Mouse (Mus musculus) hindbrain, embryonic 11.5 days (tissue): Measurements from ENCODE around the gene Lce1l. TPM values are rescaled to one million over a fixed set of nuclear protein-coding genes. Genes with fewer than 3 reads are reported as not detected.

Source experiments
- ATAC-seq: fragments of 200-750 bp; cut with Nextera tagmentation; 2 replicates; pipeline ENCODE4 v1.8.0; 2017; ENCODE audit warnings: mild to moderate bottlenecking, moderate TSS enrichment, moderate library complexity; ENCODE audit not compliant: low FRiP score
- DNase-seq: peaks from one replicate; pipeline ENCODE4 v3.0.0-alpha.2; 2015; ENCODE audit warnings: low spot score
- H3K27ac ChIP-seq: fragments of 300-500 bp; sonication (generic); 2 replicates; pipeline ENCODE4 v1.5.1; 2014; ENCODE audit warnings: mild to moderate bottlenecking, low read depth, low read length
- H3K27me3 ChIP-seq: fragments of 300-500 bp; sonication (generic); 2 replicates; pipeline ENCODE4 v1.6.1; 2014; ENCODE audit warnings: mild to moderate bottlenecking, low read length, moderate library complexity, mixed read lengths; ENCODE audit not compliant: control insufficient read depth, insufficient read depth
- H3K36me3 ChIP-seq: fragments of 300-500 bp; sonication (generic); 2 replicates; pipeline ENCODE4 v1.6.1; 2014; ENCODE audit warnings: mild to moderate bottlenecking, low read length, moderate library complexity, mixed read lengths; ENCODE audit not compliant: control insufficient read depth, insufficient read depth
- H3K4me1 ChIP-seq: fragments of 300-500 bp; sonication (generic); replicated peaks from 2 replicates; pipeline ENCODE4 v1.6.1; 2014; ENCODE audit warnings: low read length, mixed read lengths; ENCODE audit not compliant: control insufficient read depth, insufficient read depth
- H3K4me2 ChIP-seq: fragments of 300-500 bp; sonication (generic); replicated peaks from 2 replicates; pipeline ENCODE4 v1.6.1; 2014; ENCODE audit warnings: mild to moderate bottlenecking, low read depth, low read length
- H3K4me3 ChIP-seq: fragments of 300-500 bp; sonication (generic); 2 replicates; pipeline ENCODE4 v1.5.1; 2014; ENCODE audit warnings: low read depth, low read length
- H3K9ac ChIP-seq: fragments of 300-500 bp; sonication (generic); 2 replicates; pipeline ENCODE4 v1.6.1; 2014; ENCODE audit warnings: low read depth, low read length
- H3K9me3 ChIP-seq: fragments of 300-500 bp; sonication (generic); 2 replicates; pipeline ENCODE4 v1.6.1; 2016; ENCODE audit warnings: low read length; ENCODE audit not compliant: control insufficient read depth
- polyA plus RNA-seq: library from polyadenylated mRNA; unstranded; fragments of >200 nt; fragmentation: Nextera tagmentation; extraction: Ambion mirVana; gene quantifications from 2 replicates; pipeline ENCODE4 v1.2.1, GENCODE M21; 2014

Gene Lce1l
- polyA plus RNA-seq, 1 experiment from 2014 or later = not detected

DNA sequence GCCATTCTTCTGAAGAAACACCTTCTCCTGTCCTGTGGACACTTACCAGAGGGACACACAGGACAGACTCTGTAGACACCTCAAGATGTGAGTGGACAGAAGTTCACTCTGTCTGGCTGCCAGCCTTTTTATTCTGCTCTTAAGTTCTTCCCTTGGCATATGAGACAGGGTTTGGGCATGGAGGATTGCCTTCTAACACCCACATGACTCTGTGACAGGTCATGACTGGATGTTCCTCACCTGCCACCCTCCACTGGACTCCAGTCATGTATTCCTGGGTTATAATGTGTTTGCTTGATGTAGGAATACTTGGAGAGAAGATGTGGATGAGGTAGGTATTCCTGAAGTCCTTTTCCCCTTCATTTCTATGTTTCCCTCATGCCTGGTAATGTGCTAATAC lies 43.3 kb downstream of the Lce1l start, which contains the start of gene Lce1k:
TSS of gene Lce1k (minus strand) at position 101 of the 400 bp plus-strand sequence.
- H3K36me3 ChIP-seq = no peaks in the 10 kb centered on the region
- H3K27me3 ChIP-seq = no peaks in the 10 kb centered on the region
- H3K4me3 ChIP-seq = no peak within 1 kb of the TSS
- ATAC-seq (no peak), DNase-seq (no peak)
- H3K27ac ChIP-seq = no peak within 1 kb of the TSS
- H3K9ac ChIP-seq = no peak within 1 kb of the TSS
- no peak within 1 kb of the TSS for H3K4me2 ChIP-seq
- no peaks in the 10 kb centered on the region for H3K9me3 ChIP-seq
- H3K4me1 ChIP-seq = no peaks in the 10 kb centered on the region

Other genes with a start within 250 kb of the Lce1l start
- gene 2210017I01Rik, start 243.8 kb downstream of the Lce1l start, polyA plus RNA-seq = not detected in 2 replicates
- gene Lce6a, start 229.6 kb downstream of the Lce1l start, polyA plus RNA-seq = not detected in 2 replicates
- gene Lce1a1, start 203.0 kb downstream of the Lce1l start, polyA plus RNA-seq = not detected in 2 replicates
- gene Lce1b, start 194.4 kb downstream of the Lce1l start, polyA plus RNA-seq = not detected in 2 replicates
- gene Lce1a2, start 181.0 kb downstream of the Lce1l start, polyA plus RNA-seq = not detected in 2 replicates
- gene Lce1c, start 172.0 kb downstream of the Lce1l start, polyA plus RNA-seq = not detected in 2 replicates
- gene Lce1d, start 164.1 kb downstream of the Lce1l start, polyA plus RNA-seq = not detected in 2 replicates
- not detected in 2 replicates for gene Lce1e, start 142.2 kb downstream of the Lce1l start, polyA plus RNA-seq
- not detected in 2 replicates for gene Lce1f, start 130.9 kb downstream of the Lce1l start, polyA plus RNA-seq
- not detected in 2 replicates for gene Gm38119, start 112.2 kb downstream of the Lce1l start, polyA plus RNA-seq
- not detected in 2 replicates for gene Lce1g, start 98.9 kb downstream of the Lce1l start, polyA plus RNA-seq
- gene Lce1h, start 86.2 kb downstream of the Lce1l start, polyA plus RNA-seq = not detected in 2 replicates
- gene Lce1i, start 72.4 kb downstream of the Lce1l start, polyA plus RNA-seq = not detected in 2 replicates
- not detected in 2 replicates for gene Lce1j, start 60.8 kb downstream of the Lce1l start, polyA plus RNA-seq
- gene Lce1k, start 43.4 kb downstream of the Lce1l start, polyA plus RNA-seq = not detected in 2 replicates
- gene Kprp, start 24.0 kb downstream of the Lce1l start, polyA plus RNA-seq = not detected in 2 replicates
- gene 2310050C09Rik, start 18.9 kb upstream of the Lce1l start, polyA plus RNA-seq = not detected in 2 replicates
- gene Lce3a, start 74.9 kb upstream of the Lce1l start, polyA plus RNA-seq = not detected in 2 replicates
- gene Lce3b, start 81.7 kb upstream of the Lce1l start, polyA plus RNA-seq = not detected in 2 replicates
- not detected in 2 replicates for gene Lce3c, start 93.2 kb upstream of the Lce1l start, polyA plus RNA-seq
- gene Lce3d, start 106.1 kb upstream of the Lce1l start, polyA plus RNA-seq = not detected in 2 replicates
- not detected in 2 replicates for gene Lce3e, start 115.8 kb upstream of the Lce1l start, polyA plus RNA-seq
- not detected in 2 replicates for gene Lce3f, start 140.9 kb upstream of the Lce1l start, polyA plus RNA-seq
- 0.59 and 0.66 TPM in 2 replicates for gene Crct1, start 164.4 kb upstream of the Lce1l start, polyA plus RNA-seq
- not detected in 2 replicates for gene Lce1m, start 167.8 kb upstream of the Lce1l start, polyA plus RNA-seq
- not detected in 2 replicates for gene Gm4858, start 217.5 kb upstream of the Lce1l start, polyA plus RNA-seq